Mouse (Mus musculus): ENCODE measurements at regions not wholly inside any gene's neighbourhood (a gene's known extent, or its start where the extent isn't known, plus 50 kb on each side); places are given as distances from the start of the nearest gene placed in this dataset.

- peaks cover 13% of the 10 kb centered on the region; the same call in 1 of the 2 replicates for H3K4me1 ChIP-seq (ENCODE audit: control insufficient read depth, insufficient read depth, insufficient read length, low read length)
- no peaks in the 10 kb centered on the region for H3K27me3 ChIP-seq (ENCODE audit: control insufficient read depth, insufficient read depth, low read length)
- H3K36me3 ChIP-seq (ENCODE audit: control insufficient read depth, insufficient read depth, low read length) = no peaks in the 10 kb centered on the region
- no peak overlapping the region for H3K27ac ChIP-seq (ENCODE audit: insufficient read depth, low read depth, low read length)
- 89% methylated on average over 15 of the region's 15 CpGs for WGBS
- H3K4me3 ChIP-seq (ENCODE audit: low read depth, low read length) = no peak overlapping the region
- no peak for TF ChIP-seq CTCF (IDR thresholded peaks at IDR 0.05; ENCODE audit: extremely low read depth, insufficient read length, insufficient replicate concordance, low read depth, low read length)
- no peak for TF ChIP-seq POLR2A (IDR thresholded peaks at IDR 0.05; ENCODE audit: low read depth, low read length)
Observed at GRCm38 (mm10) chr13:111986681-111987080, 177.9 kb upstream of the Map3k1 start.

- Histone ChIP-seq H3K27me3 (ENCODE audit: control insufficient read depth, insufficient read depth, low read length) (no peaks in the 10 kb centered on the region), H3K4me1 (ENCODE audit: control insufficient read depth, insufficient read depth, insufficient read length, low read length) (peaks cover 13% of the 10 kb centered on the region; the same call in 1 of the 2 replicates), H3K36me3 (ENCODE audit: control insufficient read depth, insufficient read depth, low read length) (no peaks in the 10 kb centered on the region), H3K4me3 (ENCODE audit: low read depth, low read length) (no peak overlapping the region), H3K27ac (ENCODE audit: insufficient read depth, low read depth, low read length) (no peak overlapping the region)
- 84% methylated on average over 3 of the region's 3 CpGs for WGBS
- TF ChIP-seq CTCF (IDR thresholded peaks at IDR 0.05; ENCODE audit: extremely low read depth, insufficient read length, insufficient replicate concordance, low read depth, low read length) (no peak), POLR2A (IDR thresholded peaks at IDR 0.05; ENCODE audit: low read depth, low read length) (no peak)
Observed at GRCm38 (mm10) chr13:111987420-111987819, 178.6 kb upstream of the Map3k1 start.

- TF ChIP-seq POLR2A (IDR thresholded peaks at IDR 0.05; ENCODE audit: low read depth, low read length) (no peak), CTCF (IDR thresholded peaks at IDR 0.05; ENCODE audit: extremely low read depth, insufficient read length, insufficient replicate concordance, low read depth, low read length) (no peak)
- H3K27ac ChIP-seq (ENCODE audit: insufficient read depth, low read depth, low read length) = no peak overlapping the region
- WGBS = 25% methylated on average over 11 of the region's 11 CpGs
- no peak overlapping the region for H3K4me3 ChIP-seq (ENCODE audit: low read depth, low read length)
- H3K27me3 ChIP-seq (ENCODE audit: control insufficient read depth, insufficient read depth, low read length) = no peaks in the 10 kb centered on the region
- H3K36me3 ChIP-seq (ENCODE audit: control insufficient read depth, insufficient read depth, low read length) = no peaks in the 10 kb centered on the region
- no peaks in the 10 kb centered on the region; the same call in 1 of the 2 replicates for H3K4me1 ChIP-seq (ENCODE audit: control insufficient read depth, insufficient read depth, insufficient read length, low read length)
Observed at GRCm38 (mm10) chr13:111990913-111991534, 182.2 kb upstream of the Map3k1 start.

GRCm38 (mm10) chr13:111992075-111992847, 183.5 kb upstream of the Map3k1 start:
- no peaks in the 10 kb centered on the region for H3K27me3 ChIP-seq (ENCODE audit: control insufficient read depth, insufficient read depth, low read length)
- TF ChIP-seq CTCF (IDR thresholded peaks at IDR 0.05; ENCODE audit: extremely low read depth, insufficient read length, insufficient replicate concordance, low read depth, low read length) = no peak
- no peak for TF ChIP-seq POLR2A (IDR thresholded peaks at IDR 0.05; ENCODE audit: low read depth, low read length)
- no peaks in the 10 kb centered on the region; the same call in 1 of the 2 replicates for H3K4me1 ChIP-seq (ENCODE audit: control insufficient read depth, insufficient read depth, insufficient read length, low read length)
- H3K4me3 ChIP-seq (ENCODE audit: low read depth, low read length) = no peak overlapping the region
- no peaks in the 10 kb centered on the region for H3K36me3 ChIP-seq (ENCODE audit: control insufficient read depth, insufficient read depth, low read length)
- WGBS = 53% methylated on average over 9 of the region's 9 CpGs
- no peak overlapping the region for H3K27ac ChIP-seq (ENCODE audit: insufficient read depth, low read depth, low read length)

GRCm38 (mm10) chr13:111994862-111995490, 186.2 kb upstream of the Map3k1 start:
- 87% methylated on average over 5 of the region's 5 CpGs for WGBS
- Histone ChIP-seq H3K27me3 (ENCODE audit: control insufficient read depth, insufficient read depth, low read length) (no peaks in the 10 kb centered on the region), H3K4me3 (ENCODE audit: low read depth, low read length) (no peak overlapping the region), H3K4me1 (ENCODE audit: control insufficient read depth, insufficient read depth, insufficient read length, low read length) (no peaks in the 10 kb centered on the region; the same call in 1 of the 2 replicates), H3K36me3 (ENCODE audit: control insufficient read depth, insufficient read depth, low read length) (no peaks in the 10 kb centered on the region), H3K27ac (ENCODE audit: insufficient read depth, low read depth, low read length) (no peak overlapping the region)
- TF ChIP-seq CTCF (IDR thresholded peaks at IDR 0.05; ENCODE audit: extremely low read depth, insufficient read length, insufficient replicate concordance, low read depth, low read length) = no peak
- no peak for TF ChIP-seq POLR2A (IDR thresholded peaks at IDR 0.05; ENCODE audit: low read depth, low read length)

- no peak overlapping the region for H3K27ac ChIP-seq (ENCODE audit: insufficient read depth, low read depth, low read length)
- TF ChIP-seq CTCF (IDR thresholded peaks at IDR 0.05; ENCODE audit: extremely low read depth, insufficient read length, insufficient replicate concordance, low read depth, low read length) (no peak), POLR2A (IDR thresholded peaks at IDR 0.05; ENCODE audit: low read depth, low read length) (no peak)
- no peaks in the 10 kb centered on the region for H3K27me3 ChIP-seq (ENCODE audit: control insufficient read depth, insufficient read depth, low read length)
- WGBS = 81% methylated on average over 6 of the region's 6 CpGs
- no peaks in the 10 kb centered on the region for H3K36me3 ChIP-seq (ENCODE audit: control insufficient read depth, insufficient read depth, low read length)
- no peaks in the 10 kb centered on the region; the same call in 1 of the 2 replicates for H3K4me1 ChIP-seq (ENCODE audit: control insufficient read depth, insufficient read depth, insufficient read length, low read length)
- H3K4me3 ChIP-seq (ENCODE audit: low read depth, low read length) = no peak overlapping the region
Observed at GRCm38 (mm10) chr13:111995716-111996115, 186.9 kb upstream of the Map3k1 start.

- TF ChIP-seq POLR2A (IDR thresholded peaks at IDR 0.05; ENCODE audit: low read depth, low read length) (no peak), CTCF (IDR thresholded peaks at IDR 0.05; ENCODE audit: extremely low read depth, insufficient read length, insufficient replicate concordance, low read depth, low read length) (no peak)
- WGBS = 81% methylated on average over 11 of the region's 11 CpGs
- Histone ChIP-seq H3K27ac (ENCODE audit: insufficient read depth, low read depth, low read length) (no peak overlapping the region), H3K4me3 (ENCODE audit: low read depth, low read length) (no peak overlapping the region), H3K36me3 (ENCODE audit: control insufficient read depth, insufficient read depth, low read length) (no peaks in the 10 kb centered on the region), H3K4me1 (ENCODE audit: control insufficient read depth, insufficient read depth, insufficient read length, low read length) (peaks cover 7% of the 10 kb centered on the region), H3K27me3 (ENCODE audit: control insufficient read depth, insufficient read depth, low read length) (no peaks in the 10 kb centered on the region)
Observed at GRCm38 (mm10) chr13:111996910-111997309, 188.1 kb upstream of the Map3k1 start.

Measured in small intestine, adult 2 months (tissue).